Mouse (Mus musculus): ENCODE results near the gene Tas2r138.
A peak's percentile ranks its signal among the peaks of the same experiment; 100 is the strongest.
"Not testable (repeated sequence)": the region's sequence is repeated elsewhere in the genome, so short reads cannot be mapped to it uniquely, and the experiment has no call there.

The Tas2r138 gene

GRCm38 (mm10) chr6:40613260-40613852, at the start of gene Tas2r138:
TSS of gene Tas2r138 (minus strand) at chr6:40613310.
- DNase-seq (ENCODE audit: low spot score in 2 of 2), result no peak

- DNase-seq (ENCODE audit: low spot score in 2 of 2), result no peak
Observed at GRCm38 (mm10) chr6:40660930-40661329, 47.8 kb upstream of the Tas2r138 start.

- DNase-seq (ENCODE audit: low spot score in 2 of 2), result no peak
Observed at GRCm38 (mm10) chr6:40650953-40651352, 37.8 kb upstream of the Tas2r138 start.

- no peak for DNase-seq (ENCODE audit: low spot score in 2 of 2)
Observed at GRCm38 (mm10) chr6:40645701-40646100, 32.6 kb upstream of the Tas2r138 start.

- no peak for DNase-seq (ENCODE audit: low spot score in 2 of 2)
Observed at GRCm38 (mm10) chr6:40640710-40641538, 27.8 kb upstream of the Tas2r138 start.

- no peak for DNase-seq (ENCODE audit: low spot score in 2 of 2)
Observed at GRCm38 (mm10) chr6:40637755-40638154, 24.6 kb upstream of the Tas2r138 start.

- no peak for DNase-seq (ENCODE audit: low spot score in 2 of 2)
Observed at GRCm38 (mm10) chr6:40635559-40635958, 22.4 kb upstream of the Tas2r138 start.

GRCm38 (mm10) chr6:40634640-40635071, 21.5 kb upstream of the Tas2r138 start:
- no peak for DNase-seq (ENCODE audit: low spot score in 2 of 2)

GRCm38 (mm10) chr6:40628406-40629000, 15.4 kb upstream of the Tas2r138 start, which contains the start of gene Mgam:
TSS of gene Mgam (plus strand) at chr6:40628831.
- DNase-seq (ENCODE audit: low spot score in 2 of 2), result no peak

GRCm38 (mm10) chr6:40626111-40626510, 13.0 kb upstream of the Tas2r138 start:
- no peak for DNase-seq (ENCODE audit: low spot score in 2 of 2)

- peak; percentile 6 for DNase-seq (ENCODE audit: low spot score in 2 of 2)
Observed at GRCm38 (mm10) chr6:40617965-40618364, 4.9 kb upstream of the Tas2r138 start.

GRCm38 (mm10) chr6:40610244-40610643, 2.9 kb downstream of the Tas2r138 start:
- DNase-seq (ENCODE audit: low spot score in 2 of 2), result no peak

GRCm38 (mm10) chr6:40607431-40607830, 5.7 kb downstream of the Tas2r138 start:
- DNase-seq (ENCODE audit: low spot score in 2 of 2), result no peak

GRCm38 (mm10) chr6:40598546-40598945, 14.6 kb downstream of the Tas2r138 start:
- DNase-seq (ENCODE audit: low spot score in 2 of 2), result not testable (repeated sequence)

- DNase-seq (ENCODE audit: low spot score in 2 of 2), result no peak
Observed at GRCm38 (mm10) chr6:40594804-40595550, 18.1 kb downstream of the Tas2r138 start.

- no peak for DNase-seq (ENCODE audit: low spot score in 2 of 2)
Observed at GRCm38 (mm10) chr6:40588346-40588745, 24.8 kb downstream of the Tas2r138 start.

- DNase-seq (ENCODE audit: low spot score in 2 of 2), result no peak
Observed at GRCm38 (mm10) chr6:40585645-40586044, 27.5 kb downstream of the Tas2r138 start, which contains the start of gene Clec5a. TSS of gene Clec5a (minus strand) at chr6:40585821.

GRCm38 (mm10) chr6:40584336-40584735, 28.8 kb downstream of the Tas2r138 start:
- DNase-seq (ENCODE audit: low spot score in 2 of 2), result no peak

- no peak for DNase-seq (ENCODE audit: low spot score in 2 of 2)
Observed at GRCm38 (mm10) chr6:40576305-40576704, 36.8 kb downstream of the Tas2r138 start.

GRCm38 (mm10) chr6:40573618-40574017, 39.5 kb downstream of the Tas2r138 start:
- DNase-seq (ENCODE audit: low spot score in 2 of 2), result no peak

GRCm38 (mm10) chr6:40569187-40569586, 43.9 kb downstream of the Tas2r138 start, which contains the start of gene Olfr460:
TSS of gene Olfr460 (plus strand) at chr6:40569487.
- DNase-seq (ENCODE audit: low spot score in 2 of 2), result no peak

All from urinary bladder, adult 18-20 months (tissue).